Mouse (Mus musculus): ENCODE results near the gene Pparg.

DNA sequence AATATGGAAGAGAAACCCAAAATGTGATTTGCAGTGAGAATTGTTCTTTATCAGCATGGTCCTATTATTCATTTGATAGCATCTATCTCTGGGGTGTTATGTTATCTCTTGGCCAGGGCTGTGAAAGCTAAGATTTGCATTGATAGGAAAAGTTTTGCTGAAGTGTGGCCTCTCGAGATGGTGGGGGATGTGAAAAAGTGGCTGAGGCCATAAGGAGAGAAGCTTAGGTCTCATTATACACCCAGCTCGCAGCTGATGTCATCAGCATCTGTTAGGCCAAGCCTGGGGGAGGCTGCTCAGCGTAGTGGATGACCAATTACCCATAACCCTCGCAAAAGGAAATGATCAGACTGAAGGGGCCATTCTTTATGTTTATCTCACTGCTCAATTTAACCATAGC, 105.1 kb downstream of the Pparg start:
- TF ChIP-seq CTCF (IDR thresholded peaks at IDR 0.05; ENCODE audit: insufficient read depth, low read depth, low read length) = no peak
- TF ChIP-seq POLR2A (IDR thresholded peaks at IDR 0.05; ENCODE audit: insufficient read depth, low read depth, low read length) = no peak
